Mouse (Mus musculus) kidney, embryonic 14.5 days (tissue): Measurements from ENCODE around the gene Slc22a23. TPM values are rescaled to one million over a fixed set of nuclear protein-coding genes. Genes with fewer than 3 reads are reported as not detected.

ENCODE experiments used
- ATAC-seq: fragments of 200-750 bp; cut with Nextera tagmentation; 2 replicates; pipeline ENCODE4 v1.8.0; 2017; ENCODE audit warnings: moderate number of reproducible peaks, mild to moderate bottlenecking, moderate TSS enrichment, moderate library complexity; ENCODE audit not compliant: low FRiP score, low TSS enrichment
- H3K27ac ChIP-seq: fragments of 300-500 bp; sonication (generic); 2 replicates; pipeline ENCODE4 v1.5.1; 2014; ENCODE audit warnings: low read depth, mild to moderate bottlenecking, low read length, moderate library complexity, mixed read lengths
- H3K27me3 ChIP-seq: fragments of 300-500 bp; sonication (generic); 2 replicates; pipeline ENCODE4 v1.6.1; 2014; ENCODE audit warnings: mild to moderate bottlenecking, low read length; ENCODE audit not compliant: control insufficient read depth, insufficient read depth
- H3K36me3 ChIP-seq: fragments of 300-500 bp; sonication (generic); 2 replicates; pipeline ENCODE4 v1.6.1; 2014; ENCODE audit warnings: low read length, mixed read lengths; ENCODE audit not compliant: control insufficient read depth, insufficient read depth
- H3K4me1 ChIP-seq: fragments of 300-500 bp; sonication (generic); 2 replicates; pipeline ENCODE4 v1.6.1; 2014; ENCODE audit warnings: low read length, mixed read lengths; ENCODE audit not compliant: control insufficient read depth, insufficient read depth
- H3K4me2 ChIP-seq: fragments of 300-500 bp; sonication (generic); replicated peaks from 2 replicates; pipeline ENCODE4 v1.6.1; 2014; ENCODE audit warnings: low read depth, mild to moderate bottlenecking, low read length
- H3K4me3 ChIP-seq: fragments of 300-500 bp; sonication (generic); 2 replicates; pipeline ENCODE4 v1.5.1; 2014; ENCODE audit warnings: mild to moderate bottlenecking, low read length
- H3K9ac ChIP-seq: fragments of 300-500 bp; sonication (generic); 2 replicates; pipeline ENCODE4 v1.6.1; 2014; ENCODE audit warnings: low read depth, mild to moderate bottlenecking, low read length, moderate library complexity
- H3K9me3 ChIP-seq: fragments of 300-500 bp; sonication (generic); 2 replicates; pipeline ENCODE4 v1.6.1; 2016; ENCODE audit warnings: low read length; ENCODE audit not compliant: control insufficient read depth
- WGBS: fragments of 180-500 bp; shearing (Covaris S2); extraction: QIAGEN DNeasy Blood & Tissue Kit; methylation state at CpG from one replicate; pipeline ENCODE4 v1.1.7; 2014; 5-methylcytosine and 5-hydroxymethylcytosine counted together
- polyA plus RNA-seq: library from polyadenylated mRNA; unstranded; fragments of >200 nt; fragmentation: Nextera tagmentation; extraction: Ambion mirVana; gene quantifications from 2 replicates; pipeline ENCODE4 v1.2.1, GENCODE M21; 2014

Gene Slc22a23
- polyA plus RNA-seq, 1 experiment from 2014 or later, result 2.8 TPM

- no peaks in the 10 kb centered on the region for H3K27me3 ChIP-seq
Observed at GRCm38 (mm10) chr13:34311593-34311992, 33.4 kb downstream of the Slc22a23 start.

GRCm38 (mm10) chr13:34308604-34308927 is 36.4 kb downstream of the Slc22a23 start:
- H3K27ac ChIP-seq, result no peak overlapping the region
- H3K4me1 ChIP-seq, result no peaks in the 10 kb centered on the region
- H3K9ac ChIP-seq, result no peak overlapping the region
- H3K9me3 ChIP-seq, result no peaks in the 10 kb centered on the region
- no peaks in the 10 kb centered on the region for H3K27me3 ChIP-seq
- no peak overlapping the region for H3K4me3 ChIP-seq
- no peak overlapping the region for H3K4me2 ChIP-seq
- H3K36me3 ChIP-seq, result no peaks in the 10 kb centered on the region
- 79% methylated on average over 3 of the region's 3 CpGs for WGBS
- no peak for ATAC-seq

More at GRCm38 (mm10) chr13:34311593-34311992, 33.4 kb downstream of the Slc22a23 start:
- WGBS, result 73% methylated on average over 2 of the region's 2 CpGs
- Histone ChIP-seq H3K4me2 (no peak overlapping the region), H3K36me3 (no peaks in the 10 kb centered on the region), H3K9me3 (no peaks in the 10 kb centered on the region), H3K4me1 (no peaks in the 10 kb centered on the region), H3K27ac (no peak overlapping the region), H3K4me3 (no peak overlapping the region), H3K9ac (no peak overlapping the region)
- ATAC-seq, result no peak

- no peak overlapping the region for H3K4me3 ChIP-seq
- no peak overlapping the region for H3K4me2 ChIP-seq
- ATAC-seq, result no peak
- H3K27ac ChIP-seq, result no peak overlapping the region
- no peak overlapping the region for H3K9ac ChIP-seq
- no peaks in the 10 kb centered on the region for H3K4me1 ChIP-seq
- H3K36me3 ChIP-seq, result no peaks in the 10 kb centered on the region
- 62% methylated on average over 7 of the region's 7 CpGs for whole genome bisulfite sequencing
- no peaks in the 10 kb centered on the region for H3K9me3 ChIP-seq
- no peaks in the 10 kb centered on the region for H3K27me3 ChIP-seq
Observed at GRCm38 (mm10) chr13:34307696-34308603, 37.0 kb downstream of the Slc22a23 start.

GRCm38 (mm10) chr13:34305964-34306671 is 38.9 kb downstream of the Slc22a23 start:
- no peaks in the 10 kb centered on the region for H3K27me3 ChIP-seq
- H3K27ac ChIP-seq, result no peak overlapping the region
- no peaks in the 10 kb centered on the region for H3K36me3 ChIP-seq
- no peaks in the 10 kb centered on the region for H3K9me3 ChIP-seq
- ATAC-seq, result no peak
- 94% methylated on average over 2 of the region's 2 CpGs for whole genome bisulfite sequencing
- no peak overlapping the region for H3K4me2 ChIP-seq
- no peak overlapping the region for H3K9ac ChIP-seq
- no peaks in the 10 kb centered on the region for H3K4me1 ChIP-seq
- H3K4me3 ChIP-seq, result no peak overlapping the region

- Histone ChIP-seq H3K4me1 (no peaks in the 10 kb centered on the region), H3K27me3 (no peaks in the 10 kb centered on the region), H3K9ac (no peak overlapping the region), H3K4me3 (no peak overlapping the region), H3K27ac (no peak overlapping the region), H3K4me2 (no peak overlapping the region), H3K9me3 (no peaks in the 10 kb centered on the region), H3K36me3 (no peaks in the 10 kb centered on the region)
- WGBS, result 92% methylated on average over 3 of the region's 3 CpGs
- no peak for ATAC-seq
Observed at GRCm38 (mm10) chr13:34304896-34305295, 40.1 kb downstream of the Slc22a23 start.

GRCm38 (mm10) chr13:34303386-34304016 is 41.5 kb downstream of the Slc22a23 start:
- Histone ChIP-seq H3K4me2 (no peak overlapping the region), H3K9me3 (no peaks in the 10 kb centered on the region), H3K9ac (no peak overlapping the region), H3K27ac (no peak overlapping the region), H3K4me1 (no peaks in the 10 kb centered on the region), H3K36me3 (no peaks in the 10 kb centered on the region), H3K27me3 (no peaks in the 10 kb centered on the region), H3K4me3 (no peak overlapping the region)
- 0 out of 2 replicates have a peak, but pooled peaks have one; percentile 35 for ATAC-seq
- 53% methylated on average over 6 of the region's 6 CpGs for WGBS

- Histone ChIP-seq H3K36me3 (no peaks in the 10 kb centered on the region), H3K4me1 (no peaks in the 10 kb centered on the region), H3K27me3 (no peaks in the 10 kb centered on the region), H3K9me3 (no peaks in the 10 kb centered on the region), H3K4me2 (no peak overlapping the region), H3K9ac (no peak overlapping the region), H3K27ac (no peak overlapping the region), H3K4me3 (no peak overlapping the region)
- 45% methylated on average over 3 of the region's 3 CpGs for WGBS
- ATAC-seq, result no peak
Observed at GRCm38 (mm10) chr13:34301585-34301984, 43.4 kb downstream of the Slc22a23 start.

- Histone ChIP-seq H3K36me3 (no peaks in the 10 kb centered on the region), H3K9me3 (no peaks in the 10 kb centered on the region), H3K4me3 (no peak overlapping the region), H3K27ac (no peak overlapping the region), H3K27me3 (no peaks in the 10 kb centered on the region), H3K4me1 (no peaks in the 10 kb centered on the region), H3K9ac (no peak overlapping the region), H3K4me2 (no peak overlapping the region)
- 65% methylated on average over 7 of the region's 7 CpGs for WGBS
- no peak for ATAC-seq
Observed at GRCm38 (mm10) chr13:34299351-34300333, 45.3 kb downstream of the Slc22a23 start.
